Mouse (Mus musculus) ovary, postnatal 10 days (tissue): Measurements from ENCODE around the gene Dsel.

Source experiments
- DNase-seq: peaks from one replicate; pipeline ENCODE4 v3.0.0; 2022; ENCODE audit warnings: low spot score

Dsel gene

DNA sequence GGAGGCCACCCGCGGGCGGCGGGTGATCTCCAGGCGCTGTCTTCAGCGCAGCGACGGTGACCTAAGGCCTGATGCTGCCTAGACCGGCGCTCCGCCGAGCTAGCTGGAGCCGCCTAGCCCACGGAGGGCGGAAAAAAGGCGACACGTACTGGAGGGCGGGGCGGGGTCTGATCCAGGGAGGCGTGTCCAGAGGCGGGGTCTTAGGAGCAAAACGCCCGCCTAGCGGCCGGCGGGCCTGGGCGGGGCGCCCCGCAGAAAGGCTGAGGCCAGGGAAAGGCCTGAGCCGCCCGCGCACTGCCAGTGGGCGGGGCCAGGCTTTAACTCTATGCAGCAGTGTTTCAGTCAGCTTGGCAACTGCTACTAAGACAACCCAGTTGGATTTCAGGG, at the start of gene Dsel:
TSS of gene Dsel (minus strand) at position 140 of the 387 bp plus-strand sequence.
- DNase-seq: peak; percentile 87

DNA sequence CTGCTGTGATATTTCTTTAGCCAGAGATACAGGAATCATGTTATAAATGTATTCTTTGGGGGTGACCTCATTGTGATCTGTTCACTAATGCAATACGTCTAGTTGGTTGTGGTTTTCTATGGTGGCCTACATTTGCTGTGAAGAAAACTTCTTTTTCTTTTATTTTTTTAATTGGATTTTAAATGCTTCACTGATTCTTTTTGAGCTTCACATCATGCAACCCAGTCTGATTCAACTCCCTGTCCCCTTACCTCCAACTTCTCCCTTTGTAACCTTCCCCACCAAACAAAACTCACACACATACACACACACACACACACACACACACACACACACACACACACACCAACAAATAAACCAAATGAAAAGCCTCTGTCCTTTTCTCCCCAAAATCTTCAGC, 46.7 kb upstream of the Dsel start:
- no peak for DNase-seq

DNA sequence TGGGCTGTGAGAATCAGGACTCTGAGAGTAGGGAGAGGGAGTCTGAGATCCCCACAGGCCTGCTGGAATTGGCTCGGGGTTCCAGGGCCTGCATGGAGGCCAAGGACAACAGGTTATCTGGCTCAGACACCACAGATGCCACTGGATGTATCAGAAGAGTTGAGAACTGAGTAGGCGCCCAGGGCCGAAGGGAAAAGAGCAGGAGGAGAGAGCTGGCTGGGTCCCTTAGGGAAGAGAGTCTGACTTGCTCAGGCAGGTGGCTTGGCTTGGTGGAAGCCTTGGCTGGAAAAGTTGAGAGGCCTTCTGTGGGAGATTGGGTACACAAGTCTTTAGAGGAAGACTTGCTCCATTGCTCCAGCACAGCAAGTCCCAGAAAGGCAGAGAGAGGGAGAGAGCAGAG, 18.6 kb upstream of the Dsel start:
- DNase-seq: no peak

DNA sequence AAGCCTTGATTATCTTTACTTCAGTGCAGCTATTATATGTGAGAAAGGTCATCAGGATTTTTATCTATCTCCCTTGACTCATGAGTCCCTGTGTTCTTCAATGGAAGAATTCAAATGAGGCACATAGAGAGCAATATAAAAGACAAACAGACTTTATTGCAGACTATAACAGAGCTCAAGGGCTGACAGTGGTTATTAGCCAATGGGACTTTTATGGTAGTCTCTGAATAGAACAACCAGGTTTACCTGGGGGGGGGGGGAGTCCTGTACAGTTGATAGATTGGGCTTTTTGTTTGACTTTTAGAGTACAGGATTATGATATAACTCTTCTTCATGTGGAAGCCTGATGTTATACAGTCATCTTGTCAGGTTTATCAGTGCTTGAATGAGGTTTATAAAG, 11.1 kb upstream of the Dsel start:
- no peak for DNase-seq

DNA sequence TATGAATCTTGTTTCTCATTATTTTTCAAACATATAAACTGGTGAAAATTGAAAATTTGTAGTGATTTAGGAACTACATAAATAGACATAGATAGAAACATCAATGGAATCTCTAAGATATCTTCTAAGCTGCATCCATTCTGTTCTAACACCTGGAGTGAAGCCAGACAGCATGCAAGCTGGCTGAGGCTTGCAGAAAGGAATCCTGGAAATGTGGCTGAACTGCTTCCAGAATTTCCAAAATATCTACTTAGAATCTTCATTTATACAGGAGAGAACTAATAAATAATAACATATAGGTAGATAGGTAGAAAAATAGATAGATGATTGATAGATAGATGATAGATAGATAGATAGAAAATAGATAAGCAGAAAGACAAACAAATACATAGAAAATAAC, 8.5 kb upstream of the Dsel start:
- no peak for DNase-seq

DNA sequence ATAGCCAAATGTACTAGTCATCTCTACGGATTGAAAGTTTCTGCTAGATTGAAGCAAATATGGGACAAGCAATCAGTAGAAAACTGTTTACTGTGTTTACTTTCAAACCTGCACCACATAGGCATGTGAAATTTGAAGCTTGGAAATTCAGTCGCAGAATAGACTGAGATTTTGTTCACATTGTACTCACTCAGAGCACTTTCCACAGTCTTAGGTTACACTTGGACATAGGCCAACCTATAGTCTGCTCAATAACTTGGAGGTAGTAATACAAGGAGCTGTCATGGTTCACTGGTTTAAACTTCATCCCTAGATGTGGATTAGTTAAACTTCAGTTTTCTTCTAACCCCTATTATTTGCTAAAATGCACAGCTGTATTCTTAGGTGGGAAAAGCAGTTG, 749 bp upstream of the Dsel start:
- no peak for DNase-seq

DNA sequence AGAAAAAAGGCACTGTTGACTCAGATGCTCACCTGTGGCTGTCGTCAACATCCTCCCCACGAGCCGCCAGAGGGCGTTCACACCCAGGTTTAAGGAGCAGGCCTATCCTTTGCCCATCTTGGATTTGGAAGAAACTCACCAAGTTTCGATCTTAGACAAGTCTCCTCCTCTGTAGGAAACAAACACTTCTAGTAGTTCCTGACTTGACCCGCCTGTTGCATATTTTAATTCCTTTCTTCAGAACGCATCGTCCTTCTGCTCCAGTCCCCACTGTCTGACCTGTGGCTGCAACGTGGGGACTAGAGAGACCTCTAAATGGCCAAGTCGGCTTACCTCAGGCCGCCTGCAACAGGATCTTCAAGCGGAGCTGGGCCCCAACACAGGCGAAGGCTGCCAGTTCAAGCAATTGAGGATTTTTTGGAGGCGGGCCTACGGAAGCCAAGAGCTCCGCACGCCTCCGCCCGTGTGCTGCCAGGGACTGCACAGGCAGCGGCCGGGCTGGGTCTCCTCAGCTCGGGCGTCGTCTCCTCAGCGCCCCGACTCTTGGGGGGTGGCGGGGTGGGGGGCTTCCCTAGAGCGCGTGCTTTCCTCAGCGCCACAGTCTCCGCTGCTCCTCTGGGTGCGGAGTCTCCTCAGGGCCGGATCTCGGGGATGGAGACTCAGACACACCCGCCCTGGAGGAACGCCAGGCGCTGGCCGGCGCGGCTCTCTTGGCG, 497 bp downstream of the Dsel start:
- DNase-seq: peak; percentile 60

DNA sequence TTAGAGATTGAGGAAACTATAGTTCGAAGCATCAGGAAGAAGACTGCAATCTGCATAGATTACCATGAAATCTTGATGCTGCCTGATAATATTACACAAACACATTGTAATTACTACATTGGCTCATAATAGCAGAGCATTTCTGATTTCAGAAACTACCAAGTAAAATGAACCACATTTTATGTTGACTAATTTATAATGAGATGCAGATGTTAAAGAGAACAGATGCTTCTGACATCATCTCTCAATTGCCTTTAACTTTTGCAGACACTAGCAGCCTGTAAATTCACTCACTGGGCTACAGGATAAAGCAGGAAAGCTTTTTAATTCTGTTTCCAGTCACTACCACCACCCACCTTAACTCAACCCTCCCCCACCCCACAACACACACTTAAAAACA, 6.9 kb downstream of the Dsel start:
- DNase-seq: no peak

DNA sequence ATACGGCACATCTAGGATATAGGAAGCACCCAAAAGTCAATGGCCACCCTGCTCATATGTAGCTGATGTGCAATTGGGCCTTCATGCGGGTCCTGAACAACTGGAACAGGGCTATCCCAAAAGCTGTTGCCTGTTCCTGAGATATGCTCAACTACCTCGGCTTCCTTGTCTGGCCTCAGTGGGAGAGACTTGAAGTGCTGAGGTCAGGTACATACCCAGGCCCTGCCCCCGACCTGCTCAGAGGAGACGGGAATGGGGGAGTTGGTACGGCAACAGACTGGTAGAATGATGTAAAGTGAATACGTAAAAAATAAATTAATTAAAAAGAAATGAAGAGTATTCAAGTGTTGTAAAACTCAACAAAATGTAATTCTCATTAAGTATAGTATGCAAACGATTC, 12.3 kb downstream of the Dsel start:
- DNase-seq: no peak

DNA sequence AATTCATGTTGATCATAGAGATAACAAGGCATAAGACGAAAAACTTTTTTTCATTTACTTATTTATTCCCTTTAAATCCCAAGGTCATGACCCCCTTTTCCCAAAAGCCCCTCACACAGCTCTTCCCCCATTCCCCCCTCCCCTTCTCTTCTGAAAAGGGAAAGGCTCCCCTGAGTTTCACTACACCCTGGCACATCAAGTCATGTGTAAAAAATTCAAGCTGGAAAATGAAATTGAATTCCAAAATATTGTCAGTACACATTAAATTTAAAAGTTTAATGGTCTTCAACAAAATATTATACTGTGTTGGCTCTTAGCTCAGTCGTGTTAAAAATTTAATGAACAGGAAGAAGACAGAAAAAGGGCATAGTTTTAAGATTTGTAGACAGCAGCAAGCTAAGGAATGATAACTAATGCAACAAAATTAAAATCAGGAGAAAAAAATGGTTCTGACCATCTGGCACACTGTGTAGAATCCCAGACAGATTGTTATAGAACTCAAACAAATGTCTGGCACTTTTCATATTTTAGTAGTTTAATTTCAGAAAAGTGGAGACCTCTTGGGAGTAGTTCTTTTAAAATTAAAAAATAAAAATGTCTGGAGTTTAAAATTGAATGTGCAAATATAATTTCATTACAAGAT, 31.0 kb downstream of the Dsel start:
- no peak for DNase-seq
